Mouse (Mus musculus) liver, postnatal 0 days (tissue): Measurements from ENCODE around the gene Gtpbp1. TPM values are rescaled to one million over a fixed set of nuclear protein-coding genes. Genes with fewer than 3 reads are reported as not detected.

Experiments used
- ATAC-seq: fragments of 200-750 bp; cut with Nextera tagmentation; 2 replicates; pipeline ENCODE4 v1.8.0; 2017; ENCODE audit warnings: mild to moderate bottlenecking, moderate library complexity
- DNase-seq: peaks from one replicate; pipeline ENCODE4 v3.0.0-alpha.2; 2016
- H3K27ac ChIP-seq: fragments of 300-500 bp; sonication (generic); 2 replicates; pipeline ENCODE4 v1.5.1; 2014; ENCODE audit warnings: antibody characterized with exemption, moderate library complexity, mild to moderate bottlenecking, low read depth
- H3K27me3 ChIP-seq: fragments of 300-500 bp; sonication (generic); 2 replicates; pipeline ENCODE4 v1.6.1; 2014; ENCODE audit warnings: low read length, control low read depth, mixed read lengths; ENCODE audit not compliant: insufficient read depth
- H3K36me3 ChIP-seq: fragments of 300-500 bp; sonication (generic); replicated peaks from 2 replicates; pipeline ENCODE4 v1.6.1; 2014; ENCODE audit warnings: mild to moderate bottlenecking, control low read depth, low read length, moderate library complexity, mixed read lengths; ENCODE audit not compliant: insufficient read depth
- H3K4me1 ChIP-seq: fragments of 300-500 bp; sonication (generic); 2 replicates; pipeline ENCODE4 v1.6.1; 2014; ENCODE audit warnings: antibody characterized with exemption, mild to moderate bottlenecking, control low read depth; ENCODE audit not compliant: insufficient read depth
- H3K4me2 ChIP-seq: fragments of 300-500 bp; sonication (generic); 2 replicates; pipeline ENCODE4 v1.6.1; 2014; ENCODE audit warnings: low read depth, mild to moderate bottlenecking, low read length, moderate library complexity, mixed read lengths
- H3K4me3 ChIP-seq: fragments of 300-500 bp; sonication (generic); 2 replicates; pipeline ENCODE4 v1.5.1; 2014; ENCODE audit warnings: low read depth, low read length
- H3K9ac ChIP-seq: fragments of 300-500 bp; sonication (generic); replicated peaks from 2 replicates; pipeline ENCODE4 v1.6.1; 2014; ENCODE audit warnings: mild to moderate bottlenecking, moderate library complexity
- H3K9me3 ChIP-seq: fragments of 300-500 bp; sonication (generic); 2 replicates; pipeline ENCODE4 v1.6.1; 2016; ENCODE audit warnings: mild to moderate bottlenecking, control low read depth, low read length, mixed read lengths
- CTCF ChIP-seq: sonication (generic); IDR thresholded peaks from 2 replicates; pipeline ENCODE4 v1.5.1; 2016; ENCODE audit warnings: antibody characterized with exemption, low read depth
- EP300 ChIP-seq: IDR thresholded peaks from 2 replicates; pipeline ENCODE4 v1.6.1; 2016; ENCODE audit warnings: antibody characterized with exemption, low read depth, mild to moderate bottlenecking
- WGBS: fragments of 180-500 bp; shearing (Covaris S2); extraction: QIAGEN DNeasy Blood & Tissue Kit; methylation state at CpG from one replicate; pipeline ENCODE4 v1.1.7; 2014; ENCODE audit not compliant: insufficient replicate concordance; 5-methylcytosine and 5-hydroxymethylcytosine counted together
- polyA plus RNA-seq: library from polyadenylated mRNA; unstranded; fragments of >200 nt; fragmentation: Nextera tagmentation; extraction: Ambion mirVana; gene quantifications from 2 replicates; pipeline ENCODE4 v1.2.1, GENCODE M21; 2015

Gene Gtpbp1
- 14.8 and 16.8 TPM in 2 replicates for polyA plus RNA-seq

DNA sequence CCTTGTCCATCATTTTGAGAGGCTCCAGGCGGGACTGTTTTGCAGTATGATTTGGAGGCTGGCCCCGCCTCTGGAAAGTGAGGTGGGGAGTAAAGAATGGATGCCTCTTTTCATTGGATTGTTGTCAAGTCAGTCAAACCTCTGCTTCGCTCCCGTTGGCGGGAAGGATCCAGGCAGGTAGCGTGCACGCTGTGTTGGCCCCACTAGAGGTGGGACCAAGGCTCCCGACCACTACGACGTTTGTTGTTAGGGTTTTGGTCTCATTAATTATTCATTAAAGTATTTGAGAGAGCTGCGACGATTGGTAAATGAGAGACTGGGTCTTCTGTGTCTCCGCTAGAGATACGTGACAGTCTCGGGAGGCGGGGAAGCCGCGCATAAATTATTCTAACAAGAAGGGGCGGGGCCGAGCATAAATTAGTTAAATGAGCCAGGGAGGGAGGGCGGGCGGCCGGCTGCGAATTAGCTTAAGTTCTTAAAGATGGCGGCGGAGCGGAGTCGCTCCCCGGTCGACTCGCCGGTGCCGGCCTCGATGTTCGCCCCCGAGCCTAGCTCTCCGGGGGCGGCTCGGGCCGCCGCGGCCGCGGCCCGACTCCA lies at the start of gene Gtpbp1:
Gene Gtpbp1 (plus strand): TSS at position 420 of the 597 bp plus-strand sequence.
- peaks cover 8% of the 10 kb centered on the region; the same call in 1 of the 2 replicates for H3K36me3 ChIP-seq
- under 1% methylated on average over 43 of the region's 45 CpGs for WGBS
- ATAC-seq (peak; percentile 87), DNase-seq (peak; percentile 95)
- peak within 1 kb of the TSS; percentile 93 for H3K9ac ChIP-seq
- H3K4me2 ChIP-seq = peak within 1 kb of the TSS; percentile 99
- peak within 1 kb of the TSS; percentile 93 for H3K4me3 ChIP-seq
- TF ChIP-seq CTCF (no peak), EP300 (peak; percentile 76; the same call in 1 of the 2 replicates)
- H3K27me3 ChIP-seq = no peaks in the 10 kb centered on the region
- peak within 1 kb of the TSS; percentile 91 for H3K27ac ChIP-seq
- H3K9me3 ChIP-seq = no peaks in the 10 kb centered on the region
- peaks cover 62% of the 10 kb centered on the region for H3K4me1 ChIP-seq

DNA sequence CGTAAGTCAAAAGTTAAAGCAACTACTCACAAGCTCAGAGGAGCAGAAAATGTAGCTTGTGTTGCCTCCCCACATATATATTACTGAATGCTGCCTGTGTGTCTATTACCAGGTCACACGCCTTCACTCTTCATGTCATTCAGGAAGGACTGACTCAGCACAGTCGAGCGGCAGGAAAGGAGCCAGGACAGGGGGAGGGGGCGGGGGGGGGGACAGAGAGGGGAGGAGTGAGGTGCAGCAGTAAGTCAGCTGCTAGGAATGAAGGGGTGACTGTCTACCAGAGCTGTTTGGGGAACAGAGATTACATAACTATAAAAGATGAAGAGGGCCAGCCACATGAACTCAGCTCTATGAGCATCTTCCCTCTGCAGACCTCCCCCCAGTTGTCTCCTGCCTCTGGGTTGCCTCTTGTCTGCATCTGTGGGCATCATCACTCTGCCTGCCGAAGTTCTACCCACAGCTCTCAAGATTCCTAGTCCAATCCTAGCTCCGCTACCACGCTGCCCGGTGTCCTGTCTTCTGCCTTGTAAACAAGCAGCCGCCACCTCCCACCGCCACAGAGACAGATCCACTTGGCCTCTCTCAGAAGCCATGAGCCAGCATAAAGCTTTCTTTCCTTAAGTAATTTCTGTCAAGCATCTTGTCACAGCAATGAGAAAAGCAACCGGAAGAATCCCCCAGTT lies 49.4 kb upstream of the Gtpbp1 start:
- Histone ChIP-seq H3K9ac (no peak overlapping the region), H3K4me2 (no peak overlapping the region), H3K4me3 (no peak overlapping the region), H3K36me3 (no peaks in the 10 kb centered on the region), H3K27ac (no peak overlapping the region), H3K9me3 (no peaks in the 10 kb centered on the region), H3K27me3 (no peaks in the 10 kb centered on the region), H3K4me1 (no peaks in the 10 kb centered on the region)
- ATAC-seq (no peak), DNase-seq (no peak)
- TF ChIP-seq CTCF (no peak), EP300 (no peak)
- WGBS = 59% methylated on average over 11 of the region's 12 CpGs

DNA sequence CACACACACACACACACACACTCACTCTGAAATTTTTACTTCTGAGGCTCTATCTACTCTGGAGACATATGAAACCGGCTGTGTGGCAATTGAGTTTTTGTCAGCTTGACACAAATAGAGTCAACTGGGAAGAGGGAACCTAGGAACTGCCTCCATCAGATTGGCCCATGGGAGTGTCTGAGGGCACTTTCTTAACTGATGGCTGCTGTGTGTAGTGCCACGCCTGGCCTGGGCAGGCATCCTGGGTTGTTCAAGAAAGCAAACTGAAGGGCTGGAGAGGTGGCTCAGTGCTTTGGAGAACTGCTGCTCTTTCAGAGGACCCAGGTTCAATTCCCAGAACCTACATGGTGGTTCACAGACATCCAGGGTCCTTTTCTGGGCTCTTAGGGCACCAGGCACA lies 45.2 kb upstream of the Gtpbp1 start:
- WGBS = 59% methylated on average over 2 of the region's 2 CpGs
- Histone ChIP-seq H3K9me3 (no peaks in the 10 kb centered on the region), H3K27ac (no peak overlapping the region), H3K4me1 (no peaks in the 10 kb centered on the region), H3K36me3 (no peaks in the 10 kb centered on the region), H3K4me2 (no peak overlapping the region), H3K4me3 (no peak overlapping the region), H3K9ac (no peak overlapping the region), H3K27me3 (no peaks in the 10 kb centered on the region)
- DNase-seq = no peak
- ATAC-seq = no peak
- TF ChIP-seq CTCF = no peak

DNA sequence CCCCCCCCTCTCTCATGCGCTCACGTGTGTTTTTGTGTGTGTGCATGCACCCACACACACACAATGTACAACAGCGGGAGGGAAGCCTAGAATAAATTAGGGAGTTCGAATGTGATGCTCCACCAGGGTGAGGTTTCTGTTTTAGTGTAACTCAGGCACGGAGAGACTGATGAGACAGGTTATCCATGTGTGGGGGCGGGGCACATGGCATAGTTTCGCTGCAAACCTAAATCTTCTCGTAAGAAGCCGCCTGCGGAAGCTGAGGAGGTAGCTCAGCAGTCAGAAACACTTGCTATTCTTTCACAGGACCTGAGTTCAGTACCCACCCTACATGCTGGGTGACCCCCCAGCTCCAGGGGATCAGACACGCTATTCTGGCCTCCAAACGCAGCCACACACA lies 42.5 kb upstream of the Gtpbp1 start:
- ATAC-seq (no peak), DNase-seq (no peak)
- WGBS = 74% methylated on average over 12 of the region's 12 CpGs
- H3K9ac ChIP-seq = no peak overlapping the region
- H3K36me3 ChIP-seq = no peaks in the 10 kb centered on the region
- 0 out of 2 replicates have a peak, but pooled peaks cover 3% of the 10 kb centered on the region for H3K9me3 ChIP-seq
- H3K4me2 ChIP-seq = no peak overlapping the region
- H3K27ac ChIP-seq = no peak overlapping the region
- TF ChIP-seq EP300 (no peak), CTCF (no peak)
- no peak overlapping the region for H3K4me3 ChIP-seq
- no peaks in the 10 kb centered on the region for H3K4me1 ChIP-seq
- H3K27me3 ChIP-seq = no peaks in the 10 kb centered on the region

DNA sequence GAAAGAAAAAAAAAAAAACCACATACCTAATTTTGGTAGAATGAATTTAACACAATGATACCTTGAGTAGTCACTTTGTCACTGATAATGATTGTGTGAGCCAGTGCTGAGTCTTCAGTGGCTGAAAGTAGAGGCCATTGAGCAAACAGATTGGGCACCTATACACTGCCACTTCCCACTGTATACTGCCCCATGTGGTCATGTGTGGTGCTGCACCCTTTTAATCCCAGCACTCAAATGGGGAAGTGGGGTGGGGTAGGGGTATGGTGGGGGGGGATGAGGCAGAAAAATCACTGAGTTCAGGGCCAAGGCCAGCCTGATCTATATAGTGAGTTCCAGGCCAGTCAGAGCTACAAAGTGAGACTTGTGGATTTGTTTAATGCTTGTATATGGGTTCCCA lies 40.1 kb upstream of the Gtpbp1 start:
- Histone ChIP-seq H3K4me2 (no peak overlapping the region), H3K4me1 (no peaks in the 10 kb centered on the region), H3K36me3 (no peaks in the 10 kb centered on the region), H3K9me3 (0 out of 2 replicates have a peak, but pooled peaks cover 3% of the 10 kb centered on the region), H3K9ac (no peak overlapping the region), H3K27me3 (no peaks in the 10 kb centered on the region), H3K4me3 (no peak overlapping the region), H3K27ac (no peak overlapping the region)
- TF ChIP-seq CTCF (peak; percentile 78), EP300 (no peak)
- ATAC-seq (peak; percentile 38; the same call in 1 of the 2 replicates), DNase-seq (peak; percentile 67)

DNA sequence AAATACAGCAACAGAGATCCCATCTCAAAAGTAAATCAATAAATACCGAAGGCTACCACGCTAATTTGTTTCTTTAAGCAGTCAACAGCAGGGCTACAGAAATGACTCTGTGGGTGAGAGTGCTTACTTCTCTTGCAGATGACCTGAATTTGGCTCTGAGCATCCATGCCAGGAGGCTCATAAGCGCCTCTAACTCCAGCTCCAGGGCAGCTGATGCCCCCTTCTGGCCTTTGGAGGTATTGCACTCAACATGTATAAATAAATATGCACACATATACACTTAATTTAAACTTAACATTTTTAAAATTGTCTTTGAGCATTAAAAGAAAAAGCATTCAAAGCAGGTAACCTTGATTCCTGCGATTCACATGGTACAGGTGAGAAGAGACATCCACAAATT lies 39.2 kb upstream of the Gtpbp1 start:
- Histone ChIP-seq H3K9ac (no peak overlapping the region), H3K4me1 (no peaks in the 10 kb centered on the region), H3K4me2 (no peak overlapping the region), H3K9me3 (0 out of 2 replicates have a peak, but pooled peaks cover 3% of the 10 kb centered on the region), H3K4me3 (no peak overlapping the region), H3K36me3 (no peaks in the 10 kb centered on the region), H3K27ac (no peak overlapping the region), H3K27me3 (no peaks in the 10 kb centered on the region)
- 83% methylated on average over 4 of the region's 4 CpGs for WGBS
- TF ChIP-seq CTCF (peak; percentile 70), EP300 (no peak)
- DNase-seq (peak; percentile 44), ATAC-seq (no peak)
